33 mouse cellular contexts compared by ENCODE assay signal in genomic region chr3:121617351-121617750, GRCm38 (mm10). TPM values are rescaled to one million over a fixed set of nuclear protein-coding genes. Genes with fewer than 3 reads are reported as not detected.
DNase-seq lines count a peak whose midpoint lies in the region; ATAC-seq and TF ChIP-seq lines count a peak whose summit lies in the region.
"Had no signal": no experiment of that assay in that cellular context is flagged by ENCODE, and none has a peak within 500 bp of the region (broad histone marks: within the 10 kb centered on the region; RNA-seq: fewer than 3 reads in every experiment).

No protein-coding gene starts in this region.

- H3K9me3 ChIP-seq in heart, embryonic 12.5 days (replicated peaks) = no peaks in the 10 kb centered on the region
- no peaks in the 10 kb centered on the region for H3K9me3 ChIP-seq in forebrain, embryonic 10.5 days
- H3K9me3 ChIP-seq: forebrain, embryonic 13.5 days; kidney, embryonic 15.5 days; limb, embryonic 10.5 days; liver, embryonic 15.5 days had no signal

- H3K4me1 ChIP-seq in heart, embryonic 12.5 days (replicated peaks) = peaks cover 13% of the 10 kb centered on the region
- H3K4me1 ChIP-seq in forebrain, embryonic 10.5 days = no peaks in the 10 kb centered on the region
- H3K4me1 ChIP-seq: forebrain, embryonic 13.5 days; liver, embryonic 15.5 days had no signal

- H3K27ac ChIP-seq in heart, embryonic 12.5 days (ENCODE audit: poor library complexity, severe bottlenecking) = no peak overlapping the region
- H3K27ac ChIP-seq in gastrocnemius, adult 2 months = no peak overlapping the region
- H3K27ac ChIP-seq in forebrain, embryonic 10.5 days = no peak overlapping the region
- H3K27ac ChIP-seq: forebrain, embryonic 13.5 days; kidney, embryonic 15.5 days; limb, embryonic 10.5 days; liver, embryonic 15.5 days; stomach, postnatal 0 days had no signal

- H3K36me3 ChIP-seq in heart, embryonic 12.5 days = no peaks in the 10 kb centered on the region
- H3K36me3 ChIP-seq in forebrain, embryonic 10.5 days (replicated peaks) = no peaks in the 10 kb centered on the region
- H3K36me3 ChIP-seq: kidney, embryonic 15.5 days; limb, embryonic 10.5 days; liver, embryonic 15.5 days had no signal

- DNase-seq in heart, adult 11 months = peak; percentile 64
- DNase-seq in 3T3-L1 (ENCODE audit: low read depth, low spot score) (peak; percentile 91), adipocyte (ENCODE audit: low spot score) (peak; percentile 48)
- peak; percentile 45 for DNase-seq in lung, postnatal 25 days (ENCODE audit: low spot score)
- DNase-seq in thymus, postnatal 10 days (ENCODE audit: low spot score in 2 of 2) = no peak
- DNase-seq in gastrocnemius, adult 2 months = no peak
- DNase-seq in forebrain, embryonic 10.5 days (ENCODE audit: extremely low spot score, low spot score) = no peak
- DNase-seq: adrenal gland, adult 2 months; cerebellum, adult 11 months; cerebellum, adult 9-11 months; kidney, postnatal 4 days; liver; thymus, adult 2 months had no signal

- no peak overlapping the region for H3K4me2 ChIP-seq in heart, embryonic 12.5 days
- H3K4me2 ChIP-seq: forebrain, embryonic 13.5 days; heart, embryonic 11.5 days; kidney, embryonic 15.5 days; liver, embryonic 15.5 days; midbrain, embryonic 11.5 days had no signal

- no peak overlapping the region for H3K4me3 ChIP-seq in heart, embryonic 12.5 days
- no peak overlapping the region for H3K4me3 ChIP-seq in gastrocnemius, adult 2 months
- no peak overlapping the region for H3K4me3 ChIP-seq in forebrain, embryonic 10.5 days
- H3K4me3 ChIP-seq: forebrain, embryonic 13.5 days; kidney, embryonic 15.5 days; limb, embryonic 10.5 days; liver, embryonic 15.5 days had no signal

- no peak for ATAC-seq in heart, embryonic 12.5 days (ENCODE audit: insufficient number of reproducible peaks, low FRiP score)
- ATAC-seq: forebrain, embryonic 13.5 days; intestine, postnatal 0 days had no signal

- 30% methylated on average over 7 of the region's 7 CpGs for WGBS in heart, embryonic 12.5 days
- WGBS in forebrain, embryonic 10.5 days = 81% methylated on average over 7 of the region's 7 CpGs

- H3K27me3 ChIP-seq in heart, embryonic 12.5 days (replicated peaks) = no peaks in the 10 kb centered on the region
- H3K27me3 ChIP-seq in forebrain, embryonic 10.5 days (ENCODE audit: poor library complexity, severe bottlenecking) = no peaks in the 10 kb centered on the region
- H3K27me3 ChIP-seq: forebrain, embryonic 13.5 days; kidney, embryonic 15.5 days; liver, embryonic 15.5 days had no signal

- intact Hi-C loops in gastrocnemius, adult 2 months (cut with DNase I) = no loop called here

- no peak for TF ChIP-seq CTCF in gastrocnemius, adult 2 months (IDR thresholded peaks at IDR 0.05)

- H3K9ac ChIP-seq in heart, embryonic 12.5 days = no peak overlapping the region
- H3K9ac ChIP-seq: forebrain, embryonic 13.5 days; kidney, embryonic 15.5 days; liver, embryonic 15.5 days had no signal

RNA-seq across cellular contexts. Expression of gene 4930432M17Rik, which starts 53.2 kb away (rescaled TPM):
- not detected in 2 replicates for polyA plus RNA-seq in heart, embryonic 12.5 days (2016; fragmentation: Nextera tagmentation; extraction: Ambion mirVana)
- not detected for total RNA-seq in gastrocnemius, adult 2 months (2021)
- not detected in 2 replicates for polyA plus RNA-seq in forebrain, embryonic 10.5 days (2016; fragmentation: Nextera tagmentation; extraction: Ambion mirVana)
- total RNA-seq: adrenal gland, adult 2 months; adrenal gland, postnatal 4 days; common myeloid progenitor, adult 5-6 weeks; gastrocnemius, adult 8-10 months; heart, postnatal 10 days; layer of hippocampus, postnatal 10 days; MEL; neutrophil, adult 5-6 weeks had no signal
- polyA plus RNA-seq: adrenal gland, adult 2 months; forebrain, embryonic 13.5 days; frontal cortex, adult 2 months; gonadal fat pad, adult 2 months; heart, embryonic 11.5 days; hindbrain, embryonic 11.5 days; intestine, postnatal 0 days; kidney, embryonic 15.5 days; limb, embryonic 10.5 days; liver, embryonic 15.5 days; midbrain, embryonic 11.5 days; small intestine, adult 2 months; stomach, postnatal 0 days; thymus, adult 2 months had no signal

Comparison
In these comparisons a context has a peak if more than half of its experiments do, and no peak if none do; other contexts are left out.
1. DNase-seq: peak in heart, adult 11 months (single experiment), 3T3-L1 (single experiment), adipocyte (single experiment) and lung, postnatal 25 days (single experiment); none in thymus, postnatal 10 days (0 of 2), gastrocnemius, adult 2 months (single experiment) and forebrain, embryonic 10.5 days (single experiment).